Mouse (Mus musculus) liver, postnatal 0 days (tissue): ENCODE measurements around the gene Spata5. TPM values are rescaled to one million over a fixed set of nuclear protein-coding genes. Genes with fewer than 3 reads are reported as not detected.

Experiments used
- ATAC-seq: fragments of 200-750 bp; cut with Nextera tagmentation; 2 replicates; pipeline ENCODE4 v1.8.0; 2017; ENCODE audit warnings: mild to moderate bottlenecking, moderate library complexity
- DNase-seq: peaks from one replicate; pipeline ENCODE4 v3.0.0-alpha.2; 2016
- H3K27ac ChIP-seq: fragments of 300-500 bp; sonication (generic); 2 replicates; pipeline ENCODE4 v1.5.1; 2014; ENCODE audit warnings: antibody characterized with exemption, moderate library complexity, mild to moderate bottlenecking, low read depth
- H3K27me3 ChIP-seq: fragments of 300-500 bp; sonication (generic); 2 replicates; pipeline ENCODE4 v1.6.1; 2014; ENCODE audit warnings: low read length, control low read depth, mixed read lengths; ENCODE audit not compliant: insufficient read depth
- H3K36me3 ChIP-seq: fragments of 300-500 bp; sonication (generic); replicated peaks from 2 replicates; pipeline ENCODE4 v1.6.1; 2014; ENCODE audit warnings: mild to moderate bottlenecking, control low read depth, low read length, moderate library complexity, mixed read lengths; ENCODE audit not compliant: insufficient read depth
- H3K4me1 ChIP-seq: fragments of 300-500 bp; sonication (generic); 2 replicates; pipeline ENCODE4 v1.6.1; 2014; ENCODE audit warnings: antibody characterized with exemption, mild to moderate bottlenecking, control low read depth; ENCODE audit not compliant: insufficient read depth
- H3K4me2 ChIP-seq: fragments of 300-500 bp; sonication (generic); 2 replicates; pipeline ENCODE4 v1.6.1; 2014; ENCODE audit warnings: low read depth, mild to moderate bottlenecking, low read length, moderate library complexity, mixed read lengths
- H3K4me3 ChIP-seq: fragments of 300-500 bp; sonication (generic); 2 replicates; pipeline ENCODE4 v1.5.1; 2014; ENCODE audit warnings: low read depth, low read length
- H3K9ac ChIP-seq: fragments of 300-500 bp; sonication (generic); replicated peaks from 2 replicates; pipeline ENCODE4 v1.6.1; 2014; ENCODE audit warnings: mild to moderate bottlenecking, moderate library complexity
- H3K9me3 ChIP-seq: fragments of 300-500 bp; sonication (generic); 2 replicates; pipeline ENCODE4 v1.6.1; 2016; ENCODE audit warnings: mild to moderate bottlenecking, control low read depth, low read length, mixed read lengths
- CTCF ChIP-seq: sonication (generic); IDR thresholded peaks from 2 replicates; pipeline ENCODE4 v1.5.1; 2016; ENCODE audit warnings: antibody characterized with exemption, low read depth
- EP300 ChIP-seq: IDR thresholded peaks from 2 replicates; pipeline ENCODE4 v1.6.1; 2016; ENCODE audit warnings: antibody characterized with exemption, low read depth, mild to moderate bottlenecking
- WGBS: fragments of 180-500 bp; shearing (Covaris S2); extraction: QIAGEN DNeasy Blood & Tissue Kit; methylation state at CpG from one replicate; pipeline ENCODE4 v1.1.7; 2014; ENCODE audit not compliant: insufficient replicate concordance; 5-methylcytosine and 5-hydroxymethylcytosine counted together
- polyA plus RNA-seq: library from polyadenylated mRNA; unstranded; fragments of >200 nt; fragmentation: Nextera tagmentation; extraction: Ambion mirVana; gene quantifications from 2 replicates; pipeline ENCODE4 v1.2.1, GENCODE M21; 2015

The Spata5 gene
- polyA plus RNA-seq, 1 experiment from 2014 or later, result 13.8 TPM

- no peak for TF ChIP-seq CTCF
- no peak for TF ChIP-seq EP300
- H3K4me2 ChIP-seq, result no peak overlapping the region
- H3K36me3 ChIP-seq, result no peaks in the 10 kb centered on the region
- no peak overlapping the region for H3K9ac ChIP-seq
- DNase-seq, result no peak
- no peak overlapping the region for H3K27ac ChIP-seq
- WGBS, result 73% methylated on average over 7 of the region's 7 CpGs
- no peaks in the 10 kb centered on the region for H3K4me1 ChIP-seq
- ATAC-seq, result no peak
- no peaks in the 10 kb centered on the region for H3K27me3 ChIP-seq
- H3K4me3 ChIP-seq, result no peak overlapping the region
- H3K9me3 ChIP-seq, result no peaks in the 10 kb centered on the region
These were observed 20.9 kb upstream of the Spata5 start for GRCm38 (mm10) chr3:37398661-37399395.

GRCm38 (mm10) chr3:37401729-37402610, 17.7 kb upstream of the Spata5 start:
- ATAC-seq, result no peak

GRCm38 (mm10) chr3:37407598-37407997, 12.1 kb upstream of the Spata5 start:
- no peak overlapping the region for H3K9ac ChIP-seq
- TF ChIP-seq CTCF (no peak), EP300 (no peak)
- ATAC-seq (no peak), DNase-seq (no peak)
- H3K4me1 ChIP-seq, result no peaks in the 10 kb centered on the region
- H3K27me3 ChIP-seq, result no peaks in the 10 kb centered on the region
- H3K9me3 ChIP-seq, result no peaks in the 10 kb centered on the region
- H3K4me2 ChIP-seq, result no peak overlapping the region
- no peaks in the 10 kb centered on the region for H3K36me3 ChIP-seq
- no peak overlapping the region for H3K4me3 ChIP-seq
- no peak overlapping the region for H3K27ac ChIP-seq

More at GRCm38 (mm10) chr3:37401729-37402610, 17.7 kb upstream of the Spata5 start:
- H3K36me3 ChIP-seq, result no peaks in the 10 kb centered on the region
- H3K9ac ChIP-seq, result no peak overlapping the region
- no peak for DNase-seq
- H3K4me1 ChIP-seq, result no peaks in the 10 kb centered on the region
- no peaks in the 10 kb centered on the region for H3K9me3 ChIP-seq
- WGBS, result 78% methylated on average over 11 of the region's 11 CpGs
- H3K4me3 ChIP-seq, result no peak overlapping the region
- no peak overlapping the region for H3K27ac ChIP-seq
- no peak overlapping the region for H3K4me2 ChIP-seq
- TF ChIP-seq EP300, result no peak
- no peaks in the 10 kb centered on the region for H3K27me3 ChIP-seq

- WGBS, result 81% methylated on average over 3 of the region's 3 CpGs
These were observed 6.2 kb upstream of the Spata5 start for GRCm38 (mm10) chr3:37413446-37413845.

GRCm38 (mm10) chr3:37414413-37414960, 5.2 kb upstream of the Spata5 start:
- 50% methylated on average over 14 of the region's 14 CpGs for WGBS
- H3K9ac ChIP-seq, result no peak overlapping the region
- H3K9me3 ChIP-seq, result no peaks in the 10 kb centered on the region
- no peak overlapping the region for H3K4me3 ChIP-seq
- no peaks in the 10 kb centered on the region for H3K36me3 ChIP-seq
- peaks cover 9% of the 10 kb centered on the region; the same call in 1 of the 2 replicates for H3K4me1 ChIP-seq
- H3K27me3 ChIP-seq, result no peaks in the 10 kb centered on the region
- H3K4me2 ChIP-seq, result no peak overlapping the region
- DNase-seq (peak; percentile 80), ATAC-seq (no peak)
- no peak overlapping the region for H3K27ac ChIP-seq
- TF ChIP-seq EP300 (no peak), CTCF (peak; percentile 85)

More at GRCm38 (mm10) chr3:37413446-37413845, 6.2 kb upstream of the Spata5 start:
- H3K36me3 ChIP-seq, result no peaks in the 10 kb centered on the region
- ATAC-seq, result no peak
- H3K27me3 ChIP-seq, result no peaks in the 10 kb centered on the region
- no peak overlapping the region for H3K9ac ChIP-seq
- H3K4me2 ChIP-seq, result no peak overlapping the region
- H3K9me3 ChIP-seq, result no peaks in the 10 kb centered on the region
- no peak overlapping the region for H3K4me3 ChIP-seq
- no peak for DNase-seq
- H3K27ac ChIP-seq, result no peak overlapping the region
- TF ChIP-seq EP300 (no peak), CTCF (no peak)
- H3K4me1 ChIP-seq, result peaks cover 6% of the 10 kb centered on the region; the same call in 1 of the 2 replicates

GRCm38 (mm10) chr3:37418341-37418740, 1.4 kb upstream of the Spata5 start:
- Histone ChIP-seq H3K27ac (peak overlapping the region; percentile 97), H3K4me3 (peak overlapping the region; percentile 99; the same call in 1 of the 2 replicates)

More at GRCm38 (mm10) chr3:37418341-37418740, 1.4 kb upstream of the Spata5 start:
- Histone ChIP-seq H3K36me3 (no peaks in the 10 kb centered on the region), H3K9ac (peak overlapping the region; percentile 83; the same call in 1 of the 2 replicates), H3K4me1 (peaks cover 19% of the 10 kb centered on the region), H3K9me3 (no peaks in the 10 kb centered on the region), H3K27me3 (no peaks in the 10 kb centered on the region), H3K4me2 (peak overlapping the region; percentile 92)
- TF ChIP-seq CTCF, result no peak
- no peak for TF ChIP-seq EP300
- no peak for DNase-seq
- ATAC-seq, result no peak
- 63% methylated on average over 5 of the region's 5 CpGs for WGBS
